In the genomic region with DNA sequence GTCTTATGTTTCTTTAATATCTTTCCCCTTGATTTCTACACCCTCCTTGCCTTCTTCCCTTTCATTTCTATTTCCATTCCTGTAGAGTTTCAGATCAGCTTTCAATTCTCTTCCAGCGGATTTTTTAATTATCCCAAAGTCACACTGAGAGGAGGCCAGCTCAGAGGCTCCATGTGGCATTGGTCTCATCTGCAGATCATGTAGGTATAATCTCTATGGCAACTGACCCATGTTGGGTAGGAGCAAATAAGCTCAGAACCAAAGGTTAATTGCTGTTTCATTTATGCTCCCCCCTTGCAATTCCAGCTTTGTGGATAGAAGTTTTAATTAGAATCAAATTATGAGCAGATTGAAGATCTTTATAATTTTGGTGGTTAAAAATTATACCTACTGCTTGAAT, we compare ENCODE assay signal across 25 mouse cellular contexts.
"Had no signal": no experiment of that assay in that cellular context is flagged by ENCODE, and none has a peak within 500 bp of the region (broad histone marks: within the 10 kb centered on the region; RNA-seq: fewer than 3 reads in every experiment).

No protein-coding gene starts in this region.

- H3K27me3 ChIP-seq: heart, embryonic 12.5 days; intestine, embryonic 15.5 days; limb, embryonic 12.5 days; liver, embryonic 13.5 days had no signal

- H3K36me3 ChIP-seq: heart, embryonic 10.5 days; heart, embryonic 12.5 days; hindbrain, embryonic 10.5 days; intestine, embryonic 15.5 days; limb, embryonic 10.5 days; limb, embryonic 12.5 days; liver, embryonic 13.5 days had no signal

- H3K4me1 ChIP-seq: heart, embryonic 10.5 days; heart, embryonic 12.5 days; hindbrain, embryonic 10.5 days; intestine, embryonic 15.5 days; limb, embryonic 10.5 days; limb, embryonic 12.5 days; liver, embryonic 13.5 days had no signal

- DNase-seq: gastrocnemius, adult 2 months; gastrocnemius, postnatal 10 days; gastrocnemius, postnatal 25 days; heart, adult 18-20 months; heart, postnatal 10 days; heart, postnatal 4 days; kidney, adult 18-20 months; kidney, adult 8-10 months; kidney, postnatal 10 days; kidney, postnatal 25 days; kidney, postnatal 4 days; liver; liver, embryonic 13.5 days had no signal

- ATAC-seq: inflammation-experienced regulatory T-cells, adult 6 months; intestine, embryonic 15.5 days; intestine, postnatal 0 days had no signal

- H3K4me3 ChIP-seq: gastrocnemius, adult 2 months; heart, embryonic 10.5 days; heart, embryonic 12.5 days; hindbrain, embryonic 10.5 days; intestine, embryonic 15.5 days; layer of hippocampus, adult 2 months; left cerebral cortex, adult 2 months; limb, embryonic 10.5 days; limb, embryonic 12.5 days; liver, embryonic 13.5 days had no signal

- H3K4me2 ChIP-seq: heart, embryonic 12.5 days; hindbrain, embryonic 14.5 days; intestine, embryonic 15.5 days; limb, embryonic 12.5 days; liver, embryonic 11.5 days; liver, embryonic 13.5 days had no signal

- H3K9me3 ChIP-seq: heart, embryonic 10.5 days; intestine, embryonic 15.5 days; limb, embryonic 10.5 days; limb, embryonic 12.5 days had no signal

- H3K9ac ChIP-seq: heart, embryonic 12.5 days; hindbrain, embryonic 14.5 days; intestine, embryonic 15.5 days; limb, embryonic 12.5 days; liver, embryonic 13.5 days had no signal

- H3K27ac ChIP-seq: gastrocnemius, adult 2 months; heart, embryonic 10.5 days; hindbrain, embryonic 10.5 days; hindbrain, embryonic 14.5 days; intestine, embryonic 15.5 days; layer of hippocampus, adult 2 months; left cerebral cortex, adult 2 months; limb, embryonic 10.5 days; limb, embryonic 12.5 days; liver, embryonic 13.5 days had no signal
